Mouse (Mus musculus) stomach, embryonic 14.5 days (tissue): ENCODE data around the gene Eef2. TPM values are rescaled to one million over a fixed set of nuclear protein-coding genes. Genes with fewer than 3 reads are reported as not detected.

Source experiments
- ATAC-seq: fragments of 200-750 bp; cut with Nextera tagmentation; 2 replicates; pipeline ENCODE4 v1.8.0; 2017; ENCODE audit warnings: low read depth, moderate TSS enrichment; ENCODE audit not compliant: insufficient number of reproducible peaks, insufficient read depth, low FRiP score
- H3K27ac ChIP-seq: fragments of 300-500 bp; sonication (generic); 2 replicates; pipeline ENCODE4 v1.5.1; 2014; ENCODE audit warnings: mild to moderate bottlenecking, low read length, moderate library complexity, mixed read lengths
- H3K27me3 ChIP-seq: fragments of 300-500 bp; sonication (generic); 2 replicates; pipeline ENCODE4 v1.6.1; 2014; ENCODE audit warnings: low read length, control low read depth, mixed read lengths; ENCODE audit not compliant: control insufficient read depth, insufficient read depth
- H3K36me3 ChIP-seq: fragments of 300-500 bp; sonication (generic); 2 replicates; pipeline ENCODE4 v1.6.1; 2014; ENCODE audit warnings: mild to moderate bottlenecking, control low read depth, low read length, moderate library complexity, mixed read lengths; ENCODE audit not compliant: control insufficient read depth, insufficient read depth
- H3K4me1 ChIP-seq: fragments of 300-500 bp; sonication (generic); 2 replicates; pipeline ENCODE4 v1.6.1; 2014; ENCODE audit warnings: low read length, control low read depth, mixed read lengths; ENCODE audit not compliant: control insufficient read depth, insufficient read depth
- H3K4me2 ChIP-seq: fragments of 300-500 bp; sonication (generic); replicated peaks from 2 replicates; pipeline ENCODE4 v1.6.1; 2014; ENCODE audit warnings: low read depth, low read length, control low read depth
- H3K4me3 ChIP-seq: fragments of 300-500 bp; sonication (generic); 2 replicates; pipeline ENCODE4 v1.5.1; 2014; ENCODE audit warnings: low read depth, low read length, control low read depth
- H3K9ac ChIP-seq: fragments of 300-500 bp; sonication (generic); replicated peaks from 2 replicates; pipeline ENCODE4 v1.6.1; 2014; ENCODE audit warnings: low read depth, mild to moderate bottlenecking, control low read depth, low read length, moderate library complexity, mixed read lengths
- H3K9me3 ChIP-seq: fragments of 300-500 bp; sonication (generic); 2 replicates; pipeline ENCODE4 v1.6.1; 2016; ENCODE audit warnings: low read depth, low read length, control low read depth; ENCODE audit not compliant: control insufficient read depth
- WGBS: fragments of 180-500 bp; shearing (Covaris S2); extraction: QIAGEN DNeasy Blood & Tissue Kit; methylation state at CpG from one replicate; pipeline ENCODE4 v1.1.7; 2014; 5-methylcytosine and 5-hydroxymethylcytosine counted together
- polyA plus RNA-seq: library from polyadenylated mRNA; unstranded; fragments of >200 nt; fragmentation: Nextera tagmentation; extraction: Ambion mirVana; gene quantifications from 2 replicates; pipeline ENCODE4 v1.2.1, GENCODE M21; 2014

Gene Eef2
- polyA plus RNA-seq, 1 experiment from 2014 or later = 416 TPM

DNA sequence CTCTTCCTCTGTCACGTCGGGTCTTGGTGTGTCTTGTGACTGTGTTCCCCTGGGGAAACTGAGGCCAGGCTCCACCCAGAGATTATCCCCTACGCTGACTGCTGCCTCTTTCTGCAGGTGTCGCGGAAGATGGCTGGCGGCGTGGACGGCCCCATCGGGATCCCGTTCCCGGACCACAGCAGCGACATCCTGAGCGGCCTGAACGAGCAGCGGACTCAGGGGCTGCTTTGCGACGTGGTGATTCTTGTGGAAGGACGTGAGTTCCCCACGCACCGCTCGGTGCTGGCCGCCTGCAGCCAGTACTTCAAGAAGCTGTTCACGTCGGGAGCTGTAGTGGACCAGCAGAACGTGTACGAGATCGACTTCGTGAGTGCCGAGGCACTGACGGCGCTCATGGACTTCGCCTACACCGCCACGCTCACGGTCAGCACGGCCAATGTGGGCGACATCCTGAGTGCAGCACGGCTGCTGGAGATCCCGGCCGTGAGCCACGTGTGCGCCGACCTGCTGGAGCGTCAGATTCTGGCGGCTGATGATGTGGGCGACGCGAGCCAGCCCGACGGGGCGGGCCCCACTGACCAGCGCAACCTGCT, 32.5 kb upstream of the Eef2 start:
- no peak for ATAC-seq

DNA sequence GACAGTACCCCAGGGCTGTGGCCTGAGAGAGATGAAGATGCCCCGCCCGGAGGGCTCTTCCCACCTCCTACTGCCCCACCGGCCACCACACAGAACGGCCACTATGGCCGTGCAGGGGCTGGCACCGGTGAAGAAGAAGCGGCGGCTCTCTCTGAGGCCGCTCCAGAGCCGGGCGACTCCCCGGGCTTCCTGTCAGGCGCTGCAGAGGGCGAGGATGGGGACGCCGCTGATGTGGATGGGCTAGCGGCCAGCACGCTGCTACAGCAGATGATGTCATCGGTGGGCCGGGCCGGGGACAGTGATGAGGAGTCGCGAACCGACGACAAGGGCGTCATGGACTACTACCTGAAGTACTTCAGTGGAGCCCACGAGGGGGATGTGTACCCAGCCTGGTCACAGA, 31.8 kb upstream of the Eef2 start:
- no peaks in the 10 kb centered on the region for H3K27me3 ChIP-seq
- no peak for ATAC-seq
- no peaks in the 10 kb centered on the region for H3K9me3 ChIP-seq
- 96% methylated on average over 27 of the region's 27 CpGs for WGBS
- H3K4me3 ChIP-seq = no peak overlapping the region
- peaks cover 61% of the 10 kb centered on the region for H3K36me3 ChIP-seq
- H3K4me1 ChIP-seq = peaks cover 32% of the 10 kb centered on the region
- no peak overlapping the region for H3K27ac ChIP-seq
- no peak overlapping the region for H3K9ac ChIP-seq
- no peak overlapping the region for H3K4me2 ChIP-seq

More for the DNA sequence above, 32.5 kb upstream of the Eef2 start:
- no peak overlapping the region for H3K4me3 ChIP-seq
- H3K9ac ChIP-seq = no peak overlapping the region
- H3K36me3 ChIP-seq = peaks cover 55% of the 10 kb centered on the region
- no peaks in the 10 kb centered on the region for H3K9me3 ChIP-seq
- no peak overlapping the region for H3K4me2 ChIP-seq
- no peak overlapping the region for H3K27ac ChIP-seq
- WGBS = 94% methylated on average over 52 of the region's 52 CpGs
- H3K27me3 ChIP-seq = no peaks in the 10 kb centered on the region
- peaks cover 39% of the 10 kb centered on the region for H3K4me1 ChIP-seq

DNA sequence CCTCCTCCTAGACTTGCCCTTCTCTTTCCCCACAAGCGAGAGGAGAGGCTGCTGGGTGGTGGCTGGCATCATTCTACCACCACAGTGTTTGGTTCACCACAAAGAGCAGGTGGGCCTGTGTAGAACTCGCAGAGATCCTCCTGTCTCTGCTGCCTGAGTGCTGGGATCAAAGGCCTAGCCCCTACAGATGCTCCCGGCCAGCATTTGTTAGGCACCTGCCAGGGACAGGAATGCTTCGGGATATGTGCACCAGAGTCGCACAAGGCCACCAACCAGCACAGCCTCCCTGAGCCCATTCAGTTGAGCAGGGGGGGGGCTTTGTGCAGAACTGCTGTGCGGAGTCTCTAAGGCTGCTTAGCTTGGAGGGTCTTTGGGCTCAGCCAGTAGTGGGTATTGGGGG, 31.1 kb upstream of the Eef2 start:
- no peak overlapping the region for H3K4me3 ChIP-seq
- H3K4me2 ChIP-seq = no peak overlapping the region
- H3K27ac ChIP-seq = peak overlapping the region; percentile 63; the same call in 1 of the 2 replicates
- H3K9ac ChIP-seq = no peak overlapping the region
- H3K36me3 ChIP-seq = peaks cover 68% of the 10 kb centered on the region
- WGBS = 87% methylated on average over 6 of the region's 6 CpGs
- no peaks in the 10 kb centered on the region for H3K9me3 ChIP-seq
- ATAC-seq = no peak
- H3K4me1 ChIP-seq = peaks cover 26% of the 10 kb centered on the region
- no peaks in the 10 kb centered on the region for H3K27me3 ChIP-seq

DNA sequence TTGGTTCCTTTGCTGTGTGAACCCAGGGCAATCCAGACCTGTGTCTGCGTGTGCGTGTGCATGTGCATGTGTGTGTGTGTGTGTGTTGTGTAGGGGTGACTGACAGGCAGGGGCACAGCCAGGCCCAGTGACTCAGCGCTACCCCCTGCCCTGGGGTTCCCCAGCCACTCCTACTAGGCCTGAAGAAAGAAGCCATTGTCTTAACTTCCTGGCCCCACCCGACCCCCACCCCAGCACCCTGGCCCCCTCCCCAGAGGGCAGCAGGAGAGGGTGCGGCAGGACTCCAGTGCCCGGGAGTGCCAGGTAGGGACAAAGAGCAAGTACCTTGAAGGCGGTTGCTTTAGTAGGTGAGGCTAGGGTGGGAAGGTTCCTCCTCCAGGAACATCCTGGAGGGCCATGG, 30.7 kb upstream of the Eef2 start:
- H3K4me1 ChIP-seq = peaks cover 21% of the 10 kb centered on the region; the same call in 1 of the 2 replicates
- WGBS = 66% methylated on average over 7 of the region's 7 CpGs
- peak; percentile 55 for ATAC-seq
- no peak overlapping the region; the same call in 1 of the 2 replicates for H3K4me3 ChIP-seq
- H3K27me3 ChIP-seq = no peaks in the 10 kb centered on the region
- H3K9me3 ChIP-seq = no peaks in the 10 kb centered on the region
- H3K27ac ChIP-seq = peak overlapping the region; percentile 63
- peaks cover 70% of the 10 kb centered on the region for H3K36me3 ChIP-seq
- H3K4me2 ChIP-seq = peak overlapping the region; percentile 6; the same call in 1 of the 2 replicates
- no peak overlapping the region for H3K9ac ChIP-seq

DNA sequence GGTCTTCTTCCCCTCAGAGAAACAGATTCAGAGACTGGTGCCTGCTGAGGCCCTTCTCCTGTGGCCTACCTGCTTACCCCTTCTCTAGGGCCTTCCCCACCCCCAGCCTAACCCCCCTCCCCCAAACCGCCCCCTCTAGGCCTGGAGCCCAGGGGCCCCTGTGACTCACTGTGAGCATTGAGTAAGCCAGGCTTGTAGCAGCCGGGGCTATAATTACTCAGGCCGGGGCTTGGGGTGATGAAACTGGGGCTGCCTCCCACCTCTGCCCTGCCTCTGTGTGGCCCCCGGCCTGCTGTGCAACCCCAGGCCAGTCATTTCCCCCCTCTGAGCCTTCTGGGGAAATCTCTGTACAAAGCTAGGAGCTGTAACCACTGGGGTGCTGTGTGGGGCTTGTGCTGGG, 30.1 kb upstream of the Eef2 start:
- no peak overlapping the region; the same call in 1 of the 2 replicates for H3K9ac ChIP-seq
- WGBS = 73% methylated on average over 4 of the region's 4 CpGs
- no peak overlapping the region for H3K4me3 ChIP-seq
- H3K4me1 ChIP-seq = peaks cover 16% of the 10 kb centered on the region; the same call in 1 of the 2 replicates
- H3K36me3 ChIP-seq = peaks cover 70% of the 10 kb centered on the region
- H3K9me3 ChIP-seq = no peaks in the 10 kb centered on the region
- no peak for ATAC-seq
- peak overlapping the region; percentile 63 for H3K27ac ChIP-seq
- no peaks in the 10 kb centered on the region for H3K27me3 ChIP-seq
- H3K4me2 ChIP-seq = peak overlapping the region; percentile 6; the same call in 1 of the 2 replicates

DNA sequence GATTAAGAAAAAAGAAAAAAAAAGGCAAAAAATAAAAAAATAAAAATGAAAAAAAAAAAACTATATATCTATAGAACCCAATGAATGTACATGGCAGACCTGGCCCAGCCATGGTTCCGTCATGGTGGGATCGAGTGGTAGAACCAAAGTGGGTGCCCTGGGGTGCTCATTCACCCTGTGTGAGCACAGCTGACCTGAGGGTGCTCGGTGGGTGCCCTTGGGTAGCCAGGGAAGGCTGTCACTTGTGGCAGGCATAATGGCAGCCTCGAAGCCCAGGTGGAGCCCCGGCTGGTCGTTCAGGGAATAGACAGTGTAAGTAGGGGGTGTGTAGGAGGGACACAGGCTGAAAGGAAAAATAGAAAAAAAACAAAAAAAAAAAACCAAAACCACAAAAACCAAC, 25.2 kb upstream of the Eef2 start:
- H3K9ac ChIP-seq = no peak overlapping the region
- WGBS = 78% methylated on average over 6 of the region's 6 CpGs
- H3K36me3 ChIP-seq = peaks cover 81% of the 10 kb centered on the region
- H3K27me3 ChIP-seq = no peaks in the 10 kb centered on the region
- no peak overlapping the region for H3K4me3 ChIP-seq
- H3K27ac ChIP-seq = no peak overlapping the region
- H3K4me1 ChIP-seq = 0 out of 2 replicates have a peak, but pooled peaks cover 5% of the 10 kb centered on the region
- no peak for ATAC-seq
- no peak overlapping the region for H3K4me2 ChIP-seq
- no peaks in the 10 kb centered on the region for H3K9me3 ChIP-seq

DNA sequence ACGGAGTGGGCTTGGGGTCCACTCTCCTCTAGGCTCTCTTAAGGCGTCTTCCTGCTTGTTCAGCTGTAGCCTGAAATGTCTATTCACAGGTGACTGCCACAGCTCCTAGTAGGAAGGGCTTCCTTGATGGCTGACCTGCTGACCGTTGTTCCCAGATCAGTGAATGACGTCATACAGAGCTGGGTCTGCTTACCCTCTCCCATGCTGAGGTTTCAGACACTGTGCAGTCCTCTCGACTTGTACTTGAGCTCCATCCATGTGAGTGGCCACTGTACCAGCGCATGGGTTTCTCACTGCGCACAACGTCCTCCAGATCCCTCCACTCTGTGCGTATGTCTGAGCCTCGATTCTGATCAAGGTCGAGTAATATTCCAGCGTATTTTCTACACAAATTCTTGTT, 23.8 kb upstream of the Eef2 start:
- Histone ChIP-seq H3K27ac (no peak overlapping the region), H3K4me3 (no peak overlapping the region), H3K9me3 (no peaks in the 10 kb centered on the region), H3K4me1 (no peaks in the 10 kb centered on the region), H3K27me3 (no peaks in the 10 kb centered on the region), H3K36me3 (peaks cover 82% of the 10 kb centered on the region), H3K9ac (no peak overlapping the region), H3K4me2 (no peak overlapping the region)
- WGBS = 74% methylated on average over 12 of the region's 12 CpGs
- ATAC-seq = no peak

DNA sequence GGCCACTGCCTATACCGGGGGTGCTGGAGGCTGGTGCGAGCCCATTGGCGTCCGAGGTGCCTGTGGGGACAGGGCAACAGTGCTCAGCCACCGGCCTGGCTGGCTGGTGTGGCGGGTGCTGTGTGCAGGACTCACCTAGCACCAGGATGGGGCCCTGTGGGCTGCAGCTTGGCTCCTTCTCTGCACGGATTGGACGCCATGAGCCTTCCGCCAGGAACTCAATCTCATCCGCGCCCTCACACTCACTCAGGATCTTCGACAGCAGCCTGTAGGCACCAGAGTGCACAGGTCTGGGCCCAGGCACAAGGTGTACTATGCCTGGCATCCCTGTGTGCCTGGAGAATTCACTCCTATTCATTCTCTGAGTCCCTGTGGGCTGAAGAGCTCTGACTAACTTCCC, 22.1 kb upstream of the Eef2 start:
- H3K4me2 ChIP-seq = no peak overlapping the region
- no peaks in the 10 kb centered on the region for H3K27me3 ChIP-seq
- H3K9me3 ChIP-seq = no peaks in the 10 kb centered on the region
- no peak overlapping the region for H3K4me3 ChIP-seq
- no peak overlapping the region for H3K9ac ChIP-seq
- no peak for ATAC-seq
- 94% methylated on average over 12 of the region's 12 CpGs for whole genome bisulfite sequencing
- peaks cover 78% of the 10 kb centered on the region for H3K36me3 ChIP-seq
- H3K27ac ChIP-seq = no peak overlapping the region
- no peaks in the 10 kb centered on the region for H3K4me1 ChIP-seq

DNA sequence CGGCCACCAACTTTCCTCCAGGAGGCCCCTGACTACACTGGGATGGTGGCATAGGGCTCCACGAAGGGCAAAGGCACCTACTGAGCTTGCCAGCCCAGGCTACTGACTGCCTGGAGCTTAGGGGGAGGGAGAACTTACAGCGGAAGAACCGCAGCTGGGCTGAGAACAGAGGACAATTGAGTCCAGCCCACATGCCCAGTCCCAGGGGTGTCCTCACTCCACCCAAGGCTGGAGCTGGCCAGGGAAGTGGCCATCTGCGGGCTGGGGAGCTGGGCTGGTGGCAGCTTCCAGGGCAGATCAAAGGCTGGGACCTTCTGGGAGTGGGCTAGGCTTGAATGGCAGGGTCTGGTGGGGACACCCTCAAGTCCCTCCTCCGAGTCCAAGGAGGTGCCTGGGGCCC, 21.7 kb upstream of the Eef2 start:
- no peak overlapping the region for H3K4me2 ChIP-seq
- no peak overlapping the region for H3K9ac ChIP-seq
- no peaks in the 10 kb centered on the region for H3K27me3 ChIP-seq
- H3K4me3 ChIP-seq = no peak overlapping the region
- peak overlapping the region; percentile 27; the same call in 1 of the 2 replicates for H3K27ac ChIP-seq
- 79% methylated on average over 6 of the region's 6 CpGs for WGBS
- no peak for ATAC-seq
- no peaks in the 10 kb centered on the region for H3K4me1 ChIP-seq
- H3K36me3 ChIP-seq = peaks cover 74% of the 10 kb centered on the region
- no peaks in the 10 kb centered on the region for H3K9me3 ChIP-seq
